Mouse (Mus musculus) kidney, embryonic 14.5 days (tissue): Measurements from ENCODE around the gene Atxn2l. TPM values are rescaled to one million over a fixed set of nuclear protein-coding genes. Genes with fewer than 3 reads are reported as not detected.

ENCODE experiments used
- ATAC-seq: fragments of 200-750 bp; cut with Nextera tagmentation; 2 replicates; pipeline ENCODE4 v1.8.0; 2017; ENCODE audit warnings: moderate number of reproducible peaks, mild to moderate bottlenecking, moderate TSS enrichment, moderate library complexity; ENCODE audit not compliant: low FRiP score, low TSS enrichment
- H3K27ac ChIP-seq: fragments of 300-500 bp; sonication (generic); 2 replicates; pipeline ENCODE4 v1.5.1; 2014; ENCODE audit warnings: low read depth, mild to moderate bottlenecking, low read length, moderate library complexity, mixed read lengths
- H3K27me3 ChIP-seq: fragments of 300-500 bp; sonication (generic); 2 replicates; pipeline ENCODE4 v1.6.1; 2014; ENCODE audit warnings: mild to moderate bottlenecking, low read length; ENCODE audit not compliant: control insufficient read depth, insufficient read depth
- H3K36me3 ChIP-seq: fragments of 300-500 bp; sonication (generic); 2 replicates; pipeline ENCODE4 v1.6.1; 2014; ENCODE audit warnings: low read length, mixed read lengths; ENCODE audit not compliant: control insufficient read depth, insufficient read depth
- H3K4me1 ChIP-seq: fragments of 300-500 bp; sonication (generic); 2 replicates; pipeline ENCODE4 v1.6.1; 2014; ENCODE audit warnings: low read length, mixed read lengths; ENCODE audit not compliant: control insufficient read depth, insufficient read depth
- H3K4me2 ChIP-seq: fragments of 300-500 bp; sonication (generic); replicated peaks from 2 replicates; pipeline ENCODE4 v1.6.1; 2014; ENCODE audit warnings: low read depth, mild to moderate bottlenecking, low read length
- H3K4me3 ChIP-seq: fragments of 300-500 bp; sonication (generic); 2 replicates; pipeline ENCODE4 v1.5.1; 2014; ENCODE audit warnings: mild to moderate bottlenecking, low read length
- H3K9ac ChIP-seq: fragments of 300-500 bp; sonication (generic); 2 replicates; pipeline ENCODE4 v1.6.1; 2014; ENCODE audit warnings: low read depth, mild to moderate bottlenecking, low read length, moderate library complexity
- H3K9me3 ChIP-seq: fragments of 300-500 bp; sonication (generic); 2 replicates; pipeline ENCODE4 v1.6.1; 2016; ENCODE audit warnings: low read length; ENCODE audit not compliant: control insufficient read depth
- WGBS: fragments of 180-500 bp; shearing (Covaris S2); extraction: QIAGEN DNeasy Blood & Tissue Kit; methylation state at CpG from one replicate; pipeline ENCODE4 v1.1.7; 2014; 5-methylcytosine and 5-hydroxymethylcytosine counted together
- polyA plus RNA-seq: library from polyadenylated mRNA; unstranded; fragments of >200 nt; fragmentation: Nextera tagmentation; extraction: Ambion mirVana; gene quantifications from 2 replicates; pipeline ENCODE4 v1.2.1, GENCODE M21; 2014

Atxn2l gene
- polyA plus RNA-seq, 1 experiment from 2014 or later = 59.7 TPM

- H3K9me3 ChIP-seq = no peaks in the 10 kb centered on the region
- no peak overlapping the region for H3K4me2 ChIP-seq
- ATAC-seq = no peak
- no peak overlapping the region for H3K9ac ChIP-seq
- H3K4me1 ChIP-seq = peaks cover 3% of the 10 kb centered on the region; the same call in 1 of the 2 replicates
- no peak overlapping the region for H3K27ac ChIP-seq
- H3K4me3 ChIP-seq = no peak overlapping the region
- H3K27me3 ChIP-seq = no peaks in the 10 kb centered on the region
- H3K36me3 ChIP-seq = peaks cover 67% of the 10 kb centered on the region
- WGBS = 91% methylated on average over 18 of the region's 18 CpGs
Observed at GRCm38 (mm10) chr7:126467834-126468627, 35.2 kb downstream of the Atxn2l start.

- Histone ChIP-seq H3K9ac (no peak overlapping the region), H3K36me3 (peaks cover 59% of the 10 kb centered on the region), H3K9me3 (no peaks in the 10 kb centered on the region), H3K4me2 (no peak overlapping the region), H3K4me1 (peaks cover 4% of the 10 kb centered on the region; the same call in 1 of the 2 replicates), H3K27ac (no peak overlapping the region), H3K4me3 (no peak overlapping the region), H3K27me3 (no peaks in the 10 kb centered on the region)
- no peak for ATAC-seq
- 74% methylated on average over 5 of the region's 5 CpGs for whole genome bisulfite sequencing
Observed at GRCm38 (mm10) chr7:126467271-126467670, 36.0 kb downstream of the Atxn2l start.

GRCm38 (mm10) chr7:126466707-126467106 lies 36.5 kb downstream of the Atxn2l start:
- Histone ChIP-seq H3K4me2 (no peak overlapping the region), H3K9me3 (no peaks in the 10 kb centered on the region), H3K4me1 (peaks cover 8% of the 10 kb centered on the region), H3K27ac (no peak overlapping the region), H3K27me3 (no peaks in the 10 kb centered on the region), H3K9ac (no peak overlapping the region), H3K4me3 (no peak overlapping the region), H3K36me3 (peaks cover 54% of the 10 kb centered on the region)
- WGBS = 91% methylated on average over 5 of the region's 5 CpGs
- ATAC-seq = no peak

- H3K4me3 ChIP-seq = no peak overlapping the region
- 71% methylated on average over 9 of the region's 9 CpGs for WGBS
- peaks cover 8% of the 10 kb centered on the region for H3K4me1 ChIP-seq
- H3K27me3 ChIP-seq = no peaks in the 10 kb centered on the region
- H3K9ac ChIP-seq = no peak overlapping the region
- H3K27ac ChIP-seq = no peak overlapping the region
- peaks cover 48% of the 10 kb centered on the region for H3K36me3 ChIP-seq
- no peak overlapping the region for H3K4me2 ChIP-seq
- ATAC-seq = no peak
- no peaks in the 10 kb centered on the region for H3K9me3 ChIP-seq
Observed at GRCm38 (mm10) chr7:126466116-126466515, 37.1 kb downstream of the Atxn2l start.

GRCm38 (mm10) chr7:126465246-126466030 lies 37.8 kb downstream of the Atxn2l start:
- WGBS = 38% methylated on average over 7 of the region's 7 CpGs
- Histone ChIP-seq H3K36me3 (peaks cover 43% of the 10 kb centered on the region), H3K4me2 (no peak overlapping the region), H3K27ac (no peak overlapping the region), H3K4me1 (peaks cover 8% of the 10 kb centered on the region), H3K27me3 (no peaks in the 10 kb centered on the region), H3K9ac (no peak overlapping the region), H3K9me3 (no peaks in the 10 kb centered on the region), H3K4me3 (no peak overlapping the region)
- ATAC-seq = no peak

- Histone ChIP-seq H3K9me3 (no peaks in the 10 kb centered on the region), H3K4me3 (no peak overlapping the region), H3K27me3 (no peaks in the 10 kb centered on the region), H3K4me1 (peaks cover 8% of the 10 kb centered on the region), H3K9ac (no peak overlapping the region), H3K27ac (no peak overlapping the region), H3K36me3 (peaks cover 37% of the 10 kb centered on the region), H3K4me2 (no peak overlapping the region)
- 30% methylated on average over 5 of the region's 5 CpGs for WGBS
- ATAC-seq = no peak
Observed at GRCm38 (mm10) chr7:126464836-126465235, 38.4 kb downstream of the Atxn2l start.

GRCm38 (mm10) chr7:126464121-126464520 lies 39.1 kb downstream of the Atxn2l start:
- Histone ChIP-seq H3K4me1 (peaks cover 10% of the 10 kb centered on the region), H3K9ac (0 out of 2 replicates have a peak overlapping the region, but pooled peaks have one; percentile 12), H3K9me3 (no peaks in the 10 kb centered on the region), H3K4me2 (no peak overlapping the region), H3K4me3 (no peak overlapping the region), H3K36me3 (peaks cover 30% of the 10 kb centered on the region), H3K27me3 (no peaks in the 10 kb centered on the region), H3K27ac (no peak overlapping the region)
- no peak for ATAC-seq
- 57% methylated on average over 4 of the region's 4 CpGs for WGBS

GRCm38 (mm10) chr7:126463547-126463946 lies 39.7 kb downstream of the Atxn2l start:
- H3K27ac ChIP-seq = no peak overlapping the region
- ATAC-seq = no peak
- WGBS = 50% methylated on average over 4 of the region's 4 CpGs
- H3K36me3 ChIP-seq = peaks cover 24% of the 10 kb centered on the region
- H3K4me3 ChIP-seq = no peak overlapping the region
- H3K27me3 ChIP-seq = no peaks in the 10 kb centered on the region
- no peak overlapping the region; the same call in 1 of the 2 replicates for H3K4me2 ChIP-seq
- peaks cover 15% of the 10 kb centered on the region for H3K4me1 ChIP-seq
- no peaks in the 10 kb centered on the region for H3K9me3 ChIP-seq
- H3K9ac ChIP-seq = 0 out of 2 replicates have a peak overlapping the region, but pooled peaks have one; percentile 12

GRCm38 (mm10) chr7:126463004-126463403 lies 40.2 kb downstream of the Atxn2l start, which contains the start of gene Atp2a1:
Atp2a1 (minus strand) TSS chr7:126463108.
- Histone ChIP-seq H3K9me3 (no peaks in the 10 kb centered on the region), H3K36me3 (peaks cover 19% of the 10 kb centered on the region), H3K4me2 (no peak within 1 kb of the TSS; the same call in 1 of the 2 replicates), H3K4me1 (peaks cover 19% of the 10 kb centered on the region), H3K27ac (peak within 1 kb of the TSS; percentile 48; the same call in 1 of the 2 replicates), H3K9ac (0 out of 2 replicates have a peak within 1 kb of the TSS, but pooled peaks have one; percentile 12), H3K4me3 (no peak within 1 kb of the TSS), H3K27me3 (no peaks in the 10 kb centered on the region)
- WGBS = 24% methylated on average over 5 of the region's 5 CpGs
- ATAC-seq = no peak
